Mouse (Mus musculus): Measurements from ENCODE around the gene Clcn3. TPM values are rescaled to one million over a fixed set of nuclear protein-coding genes. Genes with fewer than 3 reads are reported as not detected.

The Clcn3 gene
- 10.1 and 11.1 TPM in 2 replicates for polyA plus RNA-seq (2015; fragmentation: Nextera tagmentation; extraction: Ambion mirVana)

DNA sequence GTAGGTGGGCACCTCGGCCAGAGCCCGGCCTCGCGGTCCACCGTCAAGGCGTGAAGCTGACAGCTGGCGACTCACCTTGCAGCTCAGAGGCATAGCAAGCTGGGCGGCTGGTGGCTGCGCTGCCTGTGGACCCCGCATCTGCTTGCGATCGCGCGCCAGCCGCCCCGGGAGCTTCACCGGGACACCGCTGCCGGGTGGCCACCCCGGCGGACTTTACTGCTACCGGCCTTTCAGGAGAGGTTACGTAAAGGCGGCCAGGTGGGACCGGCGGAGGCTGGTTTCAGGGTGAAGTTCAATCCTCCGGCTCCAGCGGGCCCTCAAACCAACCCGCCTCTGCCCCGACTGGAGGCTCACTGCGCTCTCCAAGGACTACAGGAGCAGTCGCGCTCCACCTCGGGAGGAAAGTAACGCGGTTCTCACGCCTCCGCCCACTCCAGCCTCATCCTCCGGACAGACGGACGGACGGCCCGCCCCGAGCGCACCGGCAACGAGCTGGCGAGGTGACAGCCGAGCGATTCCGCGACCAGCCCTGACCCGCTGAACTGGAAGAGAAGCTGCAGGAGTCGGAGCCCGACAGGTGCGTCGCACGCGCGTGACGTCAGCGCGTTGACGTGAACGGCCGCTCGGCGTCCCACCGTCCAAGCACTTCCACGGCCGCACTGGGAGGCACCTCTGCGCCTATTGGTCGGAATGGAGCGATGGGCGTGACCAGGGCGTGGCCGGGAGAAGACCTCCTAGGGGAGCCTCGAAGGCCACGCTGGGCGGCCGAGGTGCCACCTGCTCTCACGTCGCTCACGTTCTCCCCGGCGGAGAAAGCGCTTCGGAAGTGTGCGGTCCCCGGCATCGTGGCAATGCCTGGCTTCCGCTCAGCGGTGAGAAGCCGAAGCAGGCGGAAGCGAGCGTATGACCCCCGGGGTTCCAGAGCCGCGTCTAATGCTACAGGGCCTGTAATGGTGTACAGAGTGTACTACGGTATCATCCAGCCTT, at the start of gene Clcn3:
Gene Clcn3 (minus strand): TSS at position 600 of the 987 bp plus-strand sequence.

DNA sequence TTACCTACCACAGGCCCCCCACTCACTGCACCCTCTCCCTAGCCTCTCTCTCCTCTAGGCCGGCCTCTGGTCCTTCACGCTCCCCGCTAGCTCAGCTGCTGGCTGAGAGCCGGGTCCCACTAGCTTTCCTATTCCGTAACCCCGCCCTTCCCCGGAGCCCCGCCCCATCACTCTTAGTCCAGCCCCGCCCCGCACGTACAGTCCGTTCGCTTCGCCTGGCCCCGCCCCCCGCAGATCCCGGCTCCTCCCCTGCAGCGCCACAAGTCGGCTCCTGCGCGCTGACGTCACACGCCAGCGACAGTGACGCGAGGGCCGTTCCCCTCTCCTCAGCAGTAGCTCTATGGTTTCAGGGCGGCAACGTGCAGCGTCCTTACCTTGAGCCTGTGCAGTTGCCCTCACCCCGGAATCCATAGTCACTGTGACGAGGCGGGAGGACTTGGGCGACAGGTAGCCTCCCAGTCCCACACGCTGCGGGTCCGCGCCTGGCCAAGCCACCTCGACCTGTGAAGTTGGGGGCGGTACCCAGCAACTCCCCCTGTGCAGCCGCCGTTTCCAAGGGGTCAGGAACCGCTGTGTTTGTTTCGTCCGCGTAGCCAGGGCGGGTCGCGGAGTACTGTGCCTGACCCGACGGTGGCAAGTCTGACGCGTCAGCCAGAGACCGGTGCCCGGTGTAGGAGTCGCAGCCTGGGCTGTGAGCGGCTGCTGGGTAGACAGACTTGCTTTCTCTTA, 10.0 kb upstream of the Clcn3 start, which contains the start of gene Nek1:
Gene Nek1 (plus strand): TSS at position 286 of the 729 bp plus-strand sequence.

DNA sequence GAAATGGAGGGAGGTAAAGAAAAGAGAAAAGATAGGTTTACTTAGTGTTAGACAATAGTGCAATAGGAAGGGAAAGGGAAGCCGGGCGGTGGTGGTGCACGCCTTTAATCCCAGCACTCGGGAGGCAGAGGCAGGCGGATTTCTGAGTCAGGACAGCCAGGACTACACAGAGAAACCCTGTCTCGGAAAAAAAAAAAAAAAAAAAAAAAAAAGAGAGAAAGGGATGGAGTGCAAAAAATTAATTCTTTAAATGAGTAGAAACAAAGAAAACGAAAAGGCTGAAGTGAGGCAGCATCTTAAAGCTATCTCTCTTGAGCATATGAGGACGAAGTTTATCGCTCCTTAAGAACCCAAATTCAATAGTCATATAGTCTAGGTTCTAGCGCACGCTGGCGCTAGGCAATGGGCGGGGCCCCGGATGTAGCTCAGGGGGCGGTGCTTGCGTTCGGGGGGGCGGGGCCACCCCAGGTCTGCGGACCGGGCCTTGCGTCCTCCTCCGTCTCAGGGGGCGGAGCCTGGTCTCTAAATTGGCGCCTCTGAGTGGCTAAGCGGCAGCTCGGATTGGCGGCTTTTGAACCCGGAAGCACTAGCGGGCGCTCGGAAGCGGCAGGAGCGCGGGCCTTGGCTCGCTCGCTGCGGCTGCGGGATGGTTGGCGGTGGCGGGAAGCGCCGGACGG, 93.1 kb downstream of the Clcn3 start, which contains the start of gene Hpf1:
Gene Hpf1 (plus strand): TSS at position 576 of the 677 bp plus-strand sequence.

Other genes starting within 250 kb of the Clcn3 start
- gene Hpf1, start 92.9 kb downstream of the Clcn3 start, polyA plus RNA-seq (2015; fragmentation: Nextera tagmentation; extraction: Ambion mirVana): 32.3 and 38.3 TPM in 2 replicates
- gene Nek1, start 9.9 kb upstream of the Clcn3 start, polyA plus RNA-seq (2015; fragmentation: Nextera tagmentation; extraction: Ambion mirVana): 6.7 TPM in 2 replicates
- gene Sh3rf1, start 240.6 kb upstream of the Clcn3 start, polyA plus RNA-seq (2015; fragmentation: Nextera tagmentation; extraction: Ambion mirVana): 3.5 and 3.7 TPM in 2 replicates